Mouse (Mus musculus): ENCODE data around the gene Cnot10. TPM values are rescaled to one million over a fixed set of nuclear protein-coding genes. Genes with fewer than 3 reads are reported as not detected.

Cnot10 gene
- total and polyA plus RNA-seq, 3 experiments, result 42.4 to 143 (median 46.9) TPM

- no peak for TF ChIP-seq GABPA (IDR thresholded peaks at IDR 0.05; ENCODE audit: low read depth, low read length)
- no peak for TF ChIP-seq ZMIZ1 (IDR thresholded peaks at IDR 0.05; ENCODE audit: low read depth, low read length)
- no peak for TF ChIP-seq ZC3H11A (IDR thresholded peaks at IDR 0.05; ENCODE audit: low read depth, low read length)
- no peak for TF ChIP-seq SMC3 (IDR thresholded peaks at IDR 0.05; ENCODE audit: low read depth, low read length)
- no peak for TF ChIP-seq EP300 (IDR thresholded peaks at IDR 0.05; ENCODE audit: low read depth in 1 of 2, low read length in 2 of 2)
- TF ChIP-seq RAD21 (IDR thresholded peaks at IDR 0.05; ENCODE audit: low read depth, low read length), result no peak
- no peak for TF ChIP-seq POLR2AphosphoS2 (IDR thresholded peaks at IDR 0.05; ENCODE audit: low read length)
- no peak for TF ChIP-seq JUND (IDR thresholded peaks at IDR 0.05; ENCODE audit: low read depth, low read length)
- TF ChIP-seq MYB (IDR thresholded peaks at IDR 0.05; ENCODE audit: low read depth, low read length), result no peak
- DNase-seq (ENCODE audit: low read depth, low spot score), result no peak
- H3K27me3 ChIP-seq (ENCODE audit: control insufficient read depth in 1 of 2, insufficient read depth in 2 of 2, low read length in 2 of 2), result no peaks in the 10 kb centered on the region
- no peaks in the 10 kb centered on the region for H3K79me2 ChIP-seq (ENCODE audit: control insufficient read depth, insufficient read depth, low read length, poor library complexity)
- no peak within 1 kb of the TSS for H3K4me3 ChIP-seq (ENCODE audit: control insufficient read depth in 1 of 2, insufficient read depth in 1 of 2, low read depth in 2 of 2, low read length in 2 of 2)
- no peak within 1 kb of the TSS for H3K27ac ChIP-seq (ENCODE audit: control insufficient read depth, low read depth, low read length)
- H3K36me3 ChIP-seq (ENCODE audit: control insufficient read depth in 1 of 2, insufficient read depth in 2 of 2, low read length in 2 of 2), result no peaks in the 10 kb centered on the region
- no peaks in the 10 kb centered on the region for H3K9me3 ChIP-seq (replicated peaks; ENCODE audit: insufficient read depth, low read length)
- H3K4me1 ChIP-seq (ENCODE audit: control insufficient read depth in 1 of 2, insufficient read depth in 2 of 2, low read length in 2 of 2), result no peaks in the 10 kb centered on the region
- H3K9ac ChIP-seq (ENCODE audit: control insufficient read depth, low read depth, low read length, poor library complexity, severe bottlenecking), result no peak within 1 kb of the TSS
Measured at GRCm38 (mm10) chr9:114563761-114564606, 76.0 kb downstream of the Cnot10 start, which contains the start of gene Trim71. Gene Trim71, minus strand, starts transcription at chr9:114564369.

DNA sequence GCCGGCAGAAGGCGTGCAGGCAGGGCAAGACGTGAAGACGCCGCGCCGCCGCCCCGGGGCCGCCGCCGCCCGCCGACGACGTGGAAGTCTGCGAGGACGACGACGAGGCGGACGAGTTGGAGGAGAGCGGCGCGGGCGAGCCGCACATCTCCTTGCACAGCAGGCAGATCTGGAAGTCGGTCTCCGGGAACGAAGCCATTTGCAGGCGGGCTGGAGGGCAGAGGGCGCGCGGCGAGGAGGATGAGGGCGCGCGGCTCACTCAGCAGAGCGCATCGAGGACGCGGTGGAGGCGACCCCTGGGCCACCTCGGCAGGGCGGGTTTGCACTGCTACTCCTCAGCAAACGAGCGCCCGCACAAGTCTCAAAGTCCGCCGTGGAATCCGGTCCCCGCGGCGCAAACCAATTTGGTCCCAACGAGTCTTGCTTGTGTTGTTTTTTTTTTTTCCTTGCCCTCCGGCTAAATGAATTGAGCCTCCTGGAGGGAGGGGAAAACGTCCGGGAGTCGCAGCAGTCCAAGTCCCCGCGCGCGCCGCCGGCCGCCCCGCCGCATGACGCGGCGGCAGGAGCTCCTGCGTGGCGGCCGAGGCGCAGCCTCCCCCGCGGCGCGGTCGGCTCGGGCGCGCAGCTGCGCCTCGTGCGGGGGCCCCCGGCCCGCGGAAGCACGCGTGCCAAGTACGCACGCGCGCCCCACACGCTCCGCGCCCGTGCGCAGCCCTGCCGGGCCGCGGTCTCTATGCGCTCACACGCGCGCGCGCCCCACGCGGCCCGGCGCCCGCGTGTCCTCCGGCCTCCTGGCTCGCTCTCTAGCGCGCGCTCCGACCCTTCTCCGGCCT, 76.8 kb downstream of the Cnot10 start:
- DNase-seq (ENCODE audit: low read depth, low spot score), result no peak
- Histone ChIP-seq H3K79me2 (ENCODE audit: control insufficient read depth, insufficient read depth, low read length, poor library complexity) (no peaks in the 10 kb centered on the region), H3K27ac (ENCODE audit: control insufficient read depth, low read depth, low read length) (no peak overlapping the region), H3K4me1 (ENCODE audit: control insufficient read depth in 1 of 2, insufficient read depth in 2 of 2, low read length in 2 of 2) (no peaks in the 10 kb centered on the region), H3K9me3 (replicated peaks; ENCODE audit: insufficient read depth, low read length) (no peaks in the 10 kb centered on the region), H3K36me3 (ENCODE audit: control insufficient read depth in 1 of 2, insufficient read depth in 2 of 2, low read length in 2 of 2) (no peaks in the 10 kb centered on the region), H3K9ac (ENCODE audit: control insufficient read depth, low read depth, low read length, poor library complexity, severe bottlenecking) (no peak overlapping the region), H3K4me3 (ENCODE audit: control insufficient read depth in 1 of 2, insufficient read depth in 1 of 2, low read depth in 2 of 2, low read length in 2 of 2) (no peak overlapping the region), H3K27me3 (ENCODE audit: control insufficient read depth in 1 of 2, insufficient read depth in 2 of 2, low read length in 2 of 2) (peaks cover 0 to 2% of the 10 kb centered on the region in 2 experiments; a peak in 1 of 4 replicates)
- TF ChIP-seq USF1 (IDR thresholded peaks at IDR 0.05; ENCODE audit: low read depth, low read length) (no peak), TBP (IDR thresholded peaks at IDR 0.05; ENCODE audit: low read depth, low read length) (no peak), MYB (IDR thresholded peaks at IDR 0.05; ENCODE audit: low read depth, low read length) (no peak), CHD1 (IDR thresholded peaks at IDR 0.05; ENCODE audit: low read depth, low read length) (no peak), MYC (IDR thresholded peaks at IDR 0.05; ENCODE audit: low read depth, low read length) (no peak), HCFC1 (IDR thresholded peaks at IDR 0.05; ENCODE audit: low read depth, low read length) (no peak), JUND (IDR thresholded peaks at IDR 0.05; ENCODE audit: low read depth, low read length) (no peak), POLR2AphosphoS2 (IDR thresholded peaks at IDR 0.05; ENCODE audit: low read length) (no peak), KAT2A (conservative IDR thresholded peaks at IDR 0.05; ENCODE audit: low read depth, low read length) (no peak), NRF1 (IDR thresholded peaks at IDR 0.05; ENCODE audit: insufficient read depth, low read depth, low read length, poor library complexity, severe bottlenecking) (no peak), CTCF (IDR thresholded peaks at IDR 0.05 in 2 of 3, conservative IDR thresholded peaks at IDR 0.05 in 1 of 3; ENCODE audit: control insufficient read depth in 1 of 3, insufficient read depth in 1 of 3, low read depth in 2 of 3, low read length in 3 of 3, poor library complexity in 1 of 3, severe bottlenecking in 1 of 3) (no peak), RAD21 (IDR thresholded peaks at IDR 0.05; ENCODE audit: low read depth, low read length) (no peak), POLR2AphosphoS5 (IDR thresholded peaks at IDR 0.05; ENCODE audit: borderline replicate concordance, low read depth, low read length) (no peak)
